Mouse (Mus musculus) liver, embryonic 16.5 days (tissue): Measurements from ENCODE around the gene Myo10. TPM values are rescaled to one million over a fixed set of nuclear protein-coding genes. Genes with fewer than 3 reads are reported as not detected.
A peak's percentile ranks its signal among the peaks of the same experiment; 100 is the strongest.

Experiments used
- ATAC-seq: fragments of 200-750 bp; cut with Nextera tagmentation; 2 replicates; pipeline ENCODE4 v1.8.0; 2017; ENCODE audit warnings: low read depth, mild to moderate bottlenecking, moderate number of reproducible peaks, moderate library complexity
- H3K27ac ChIP-seq: fragments of 300-500 bp; sonication (generic); 2 replicates; pipeline ENCODE4 v1.5.1; 2014; ENCODE audit warnings: mild to moderate bottlenecking, low read length
- H3K27me3 ChIP-seq: fragments of 300-500 bp; sonication (generic); 2 replicates; pipeline ENCODE4 v1.6.1; 2014; ENCODE audit warnings: low read depth, low read length, mixed read lengths; ENCODE audit not compliant: control insufficient read depth, insufficient read depth
- H3K36me3 ChIP-seq: fragments of 300-500 bp; sonication (generic); 2 replicates; pipeline ENCODE4 v1.6.1; 2014; ENCODE audit warnings: mild to moderate bottlenecking; ENCODE audit not compliant: control insufficient read depth, insufficient read depth
- H3K4me1 ChIP-seq: fragments of 300-500 bp; sonication (generic); 2 replicates; pipeline ENCODE4 v1.6.1; 2014; ENCODE audit warnings: low read depth, low read length, mixed read lengths; ENCODE audit not compliant: control insufficient read depth
- H3K4me2 ChIP-seq: fragments of 300-500 bp; sonication (generic); 2 replicates; pipeline ENCODE4 v1.6.1; 2014; ENCODE audit warnings: low read depth, low read length, mixed read lengths
- H3K4me3 ChIP-seq: fragments of 300-500 bp; sonication (generic); 2 replicates; pipeline ENCODE4 v1.5.1; 2014; ENCODE audit warnings: low read depth, mild to moderate bottlenecking, low read length
- H3K9ac ChIP-seq: fragments of 300-500 bp; sonication (generic); 2 replicates; pipeline ENCODE4 v1.6.1; 2014; ENCODE audit warnings: low read depth, low read length
- H3K9me3 ChIP-seq: fragments of 300-500 bp; sonication (generic); replicated peaks from 2 replicates; pipeline ENCODE4 v1.6.1; 2016; ENCODE audit warnings: low read length; ENCODE audit not compliant: control insufficient read depth
- WGBS: fragments of 180-500 bp; shearing (Covaris S2); extraction: QIAGEN DNeasy Blood & Tissue Kit; methylation state at CpG from one replicate; pipeline ENCODE4 v1.1.7; 2014; ENCODE audit not compliant: insufficient replicate concordance; 5-methylcytosine and 5-hydroxymethylcytosine counted together
- polyA plus RNA-seq: library from polyadenylated mRNA; unstranded; fragments of >200 nt; fragmentation: Nextera tagmentation; extraction: Ambion mirVana; gene quantifications from 2 replicates; pipeline ENCODE4 v1.2.1, GENCODE M21; 2015

The Myo10 gene
- polyA plus RNA-seq: 3.4 and 4.5 TPM in 2 replicates

GRCm38 (mm10) chr15:25622200-25622866, at the start of gene Myo10:
Myo10 (plus strand) TSS chr15:25622525.
- peak within 1 kb of the TSS; percentile 76 for H3K27ac ChIP-seq
- WGBS: 0% methylated on average over 53 of the region's 53 CpGs
- ATAC-seq: peak; percentile 87
- H3K27me3 ChIP-seq: peaks cover 27% of the 10 kb centered on the region
- H3K9ac ChIP-seq: peak within 1 kb of the TSS; percentile 65
- H3K4me1 ChIP-seq: peaks cover 8% of the 10 kb centered on the region
- no peaks in the 10 kb centered on the region for H3K36me3 ChIP-seq
- no peaks in the 10 kb centered on the region for H3K9me3 ChIP-seq
- H3K4me3 ChIP-seq: peak within 1 kb of the TSS; percentile 71
- H3K4me2 ChIP-seq: peak within 1 kb of the TSS; percentile 81

GRCm38 (mm10) chr15:25573113-25573512, 49.2 kb upstream of the Myo10 start:
- Histone ChIP-seq H3K9ac (no peak overlapping the region), H3K27me3 (no peaks in the 10 kb centered on the region), H3K9me3 (no peaks in the 10 kb centered on the region), H3K36me3 (no peaks in the 10 kb centered on the region), H3K27ac (no peak overlapping the region), H3K4me1 (no peaks in the 10 kb centered on the region), H3K4me2 (no peak overlapping the region), H3K4me3 (no peak overlapping the region)
- 6% methylated on average over 3 of the region's 3 CpGs for WGBS
- ATAC-seq: no peak

GRCm38 (mm10) chr15:25573876-25574601, 48.3 kb upstream of the Myo10 start:
- ATAC-seq: no peak
- WGBS: 68% methylated on average over 7 of the region's 7 CpGs

GRCm38 (mm10) chr15:25577327-25578051, 44.8 kb upstream of the Myo10 start:
- Histone ChIP-seq H3K36me3 (no peaks in the 10 kb centered on the region), H3K4me3 (no peak overlapping the region), H3K9me3 (no peaks in the 10 kb centered on the region), H3K4me2 (no peak overlapping the region), H3K27me3 (no peaks in the 10 kb centered on the region), H3K27ac (no peak overlapping the region), H3K4me1 (no peaks in the 10 kb centered on the region), H3K9ac (no peak overlapping the region)
- 64% methylated on average over 8 of the region's 8 CpGs for WGBS
- ATAC-seq: no peak

More at GRCm38 (mm10) chr15:25573876-25574601, 48.3 kb upstream of the Myo10 start:
- H3K27ac ChIP-seq: no peak overlapping the region
- no peak overlapping the region for H3K9ac ChIP-seq
- no peaks in the 10 kb centered on the region for H3K36me3 ChIP-seq
- no peak overlapping the region for H3K4me2 ChIP-seq
- no peaks in the 10 kb centered on the region for H3K4me1 ChIP-seq
- H3K9me3 ChIP-seq: no peaks in the 10 kb centered on the region
- H3K27me3 ChIP-seq: no peaks in the 10 kb centered on the region
- H3K4me3 ChIP-seq: no peak overlapping the region

- WGBS: 64% methylated on average over 4 of the region's 4 CpGs
- no peaks in the 10 kb centered on the region for H3K4me1 ChIP-seq
- no peak overlapping the region for H3K27ac ChIP-seq
- no peak overlapping the region for H3K4me3 ChIP-seq
- H3K9me3 ChIP-seq: no peaks in the 10 kb centered on the region
- H3K4me2 ChIP-seq: no peak overlapping the region
- H3K9ac ChIP-seq: no peak overlapping the region
- no peaks in the 10 kb centered on the region for H3K36me3 ChIP-seq
- no peaks in the 10 kb centered on the region for H3K27me3 ChIP-seq
- no peak for ATAC-seq
These were observed 44.0 kb upstream of the Myo10 start for GRCm38 (mm10) chr15:25578369-25578768.

- H3K4me3 ChIP-seq: no peak overlapping the region
- H3K36me3 ChIP-seq: no peaks in the 10 kb centered on the region
- no peaks in the 10 kb centered on the region for H3K27me3 ChIP-seq
- no peak overlapping the region for H3K4me2 ChIP-seq
- no peak for ATAC-seq
- no peak overlapping the region for H3K27ac ChIP-seq
- WGBS: 21% methylated on average over 6 of the region's 6 CpGs
- H3K4me1 ChIP-seq: no peaks in the 10 kb centered on the region
- no peaks in the 10 kb centered on the region for H3K9me3 ChIP-seq
- H3K9ac ChIP-seq: no peak overlapping the region
These were observed 41.6 kb upstream of the Myo10 start for GRCm38 (mm10) chr15:25580731-25581130.

- no peak overlapping the region for H3K9ac ChIP-seq
- WGBS: 46% methylated on average over 6 of the region's 6 CpGs
- H3K9me3 ChIP-seq: no peaks in the 10 kb centered on the region
These were observed 40.3 kb upstream of the Myo10 start for GRCm38 (mm10) chr15:25582055-25582454.

GRCm38 (mm10) chr15:25583361-25583760, 39.0 kb upstream of the Myo10 start:
- Histone ChIP-seq H3K9me3 (no peaks in the 10 kb centered on the region), H3K27ac (no peak overlapping the region), H3K36me3 (no peaks in the 10 kb centered on the region), H3K4me1 (no peaks in the 10 kb centered on the region), H3K9ac (no peak overlapping the region), H3K27me3 (no peaks in the 10 kb centered on the region), H3K4me3 (no peak overlapping the region), H3K4me2 (no peak overlapping the region)
- 66% methylated on average over 8 of the region's 8 CpGs for WGBS
- no peak for ATAC-seq

More at GRCm38 (mm10) chr15:25582055-25582454, 40.3 kb upstream of the Myo10 start:
- Histone ChIP-seq H3K4me3 (no peak overlapping the region), H3K27ac (no peak overlapping the region), H3K4me2 (no peak overlapping the region), H3K36me3 (no peaks in the 10 kb centered on the region), H3K27me3 (no peaks in the 10 kb centered on the region), H3K4me1 (no peaks in the 10 kb centered on the region)
- ATAC-seq: no peak
